Mouse (Mus musculus): ENCODE measurements around the gene Cdk6.

GRCm38 (mm10) chr5:3544480-3544769, 203.1 kb downstream of the Cdk6 start:
- TF ChIP-seq POLR2A (IDR thresholded peaks at IDR 0.05; ENCODE audit: insufficient read length, low read depth) (no peak), USF1 (IDR thresholded peaks at IDR 0.05; ENCODE audit: low read depth) (no peak), TCF3 (IDR thresholded peaks at IDR 0.05; ENCODE audit: insufficient read length, low read depth) (no peak), TCF12 (IDR thresholded peaks at IDR 0.05; ENCODE audit: insufficient read depth, poor library complexity, severe bottlenecking) (no peak), E2F4 (IDR thresholded peaks at IDR 0.05; ENCODE audit: insufficient read depth) (no peak), POLR2AphosphoS2 (IDR thresholded peaks at IDR 0.05; ENCODE audit: insufficient read length, low read depth) (no peak), MYOD1 (IDR thresholded peaks at IDR 0.05; ENCODE audit: control insufficient read depth in 1 of 3, insufficient read length in 2 of 3, low read depth in 2 of 3) (no peak), MYOG (IDR thresholded peaks at IDR 0.05; ENCODE audit: control insufficient read depth in 1 of 3, insufficient read depth in 1 of 3, insufficient read length in 2 of 3, low read depth in 2 of 3) (no peak), MAX (IDR thresholded peaks at IDR 0.05; ENCODE audit: low read depth) (no peak)

Measured in myocyte (in vitro differentiated cells).